Mouse (Mus musculus): Measurements from ENCODE around the gene Plod2.

- TF ChIP-seq POLR2AphosphoS2 (IDR thresholded peaks at IDR 0.05; ENCODE audit: low read depth, low read length), result no peak
- TF ChIP-seq RCOR1 (conservative IDR thresholded peaks at IDR 0.05; ENCODE audit: low read depth, low read length), result no peak
- no peak for TF ChIP-seq MXI1 (IDR thresholded peaks at IDR 0.05; ENCODE audit: low read depth, low read length)
- TF ChIP-seq MAX (IDR thresholded peaks at IDR 0.05; ENCODE audit: low read length), result no peak
- no peak for TF ChIP-seq USF1 (IDR thresholded peaks at IDR 0.05; ENCODE audit: low read depth, low read length)
- no peak for TF ChIP-seq EP300 (IDR thresholded peaks at IDR 0.05; ENCODE audit: low read length)
- TF ChIP-seq CTCF (conservative IDR thresholded peaks at IDR 0.05 in 1 of 2, IDR thresholded peaks at IDR 0.05 in 1 of 2; ENCODE audit: low read depth in 2 of 2, low read length in 2 of 2), result no peak
- TF ChIP-seq POLR2A (IDR thresholded peaks at IDR 0.05; ENCODE audit: low read depth, low read length), result no peak
- no peak for TF ChIP-seq NELFE (IDR thresholded peaks at IDR 0.05; ENCODE audit: low read depth, low read length)
- TF ChIP-seq RAD21 (IDR thresholded peaks at IDR 0.05; ENCODE audit: low read depth, low read length), result no peak
- no peak for TF ChIP-seq GABPA (IDR thresholded peaks at IDR 0.05; ENCODE audit: insufficient replicate concordance, low read depth, low read length)
- no peak for TF ChIP-seq ETS1 (conservative IDR thresholded peaks at IDR 0.05; ENCODE audit: low read depth, low read length)
- peak; percentile 28; the same call in 1 of the 2 replicates for TF ChIP-seq BHLHE40 (IDR thresholded peaks at IDR 0.05; ENCODE audit: low read depth, low read length)
Observed at GRCm38 (mm10) chr9:92594491-92594890, 52.5 kb downstream of the Plod2 start.

Data from CH12.LX (cell line).